Mouse (Mus musculus) bone marrow, adult 2 months (tissue): ENCODE results near the gene Otop3. TPM values are rescaled to one million over a fixed set of nuclear protein-coding genes. Genes with fewer than 3 reads are reported as not detected.

Source experiments
- H3K27ac ChIP-seq: fragments of 200-500 bp; 2 replicates; pipeline ENCODE4 v1.5.1; 2012; ENCODE audit warnings: low read depth, mild to moderate bottlenecking, control low read depth, inconsistent platforms, low read length; ENCODE audit not compliant: control insufficient read depth, poor library complexity, insufficient read depth
- H3K4me1 ChIP-seq: fragments of 200-500 bp; 2 replicates; pipeline ENCODE4 v1.6.1; 2011; ENCODE audit warnings: low read length; ENCODE audit not compliant: control insufficient read depth, insufficient read depth
- H3K4me3 ChIP-seq: fragments of 200-500 bp; replicated peaks from 2 replicates; pipeline ENCODE3; 2011; ENCODE audit warnings: mild to moderate bottlenecking, low read depth, low read length, control low read depth; ENCODE audit not compliant: control insufficient read depth
- CTCF ChIP-seq: fragments of 200-500 bp; IDR thresholded peaks from 2 replicates; pipeline ENCODE4 v1.5.1; 2011; ENCODE audit warnings: low read length, control low read depth; ENCODE audit not compliant: control insufficient read depth, insufficient read depth
- POLR2A ChIP-seq: fragments of 200-500 bp; IDR thresholded peaks from 2 replicates; pipeline ENCODE4 v1.6.1; 2011; ENCODE audit warnings: low read depth, mild to moderate bottlenecking, control low read depth, low read length, borderline replicate concordance; ENCODE audit not compliant: control insufficient read depth
- WGBS: fragments of 180-500 bp; shearing (Covaris S2); methylation state at CpG from one replicate; pipeline ENCODE4 v1.1.7; 2018; 5-methylcytosine and 5-hydroxymethylcytosine counted together
- polyA plus RNA-seq: library from polyadenylated mRNA; stranded (reverse); fragments of >200 nt; gene quantifications from 2 replicates; pipeline ENCODE4 v1.2.4, GENCODE M21; 2011; ENCODE audit warnings: low replicate concordance; ENCODE audit not compliant: missing spikeins, insufficient read depth, insufficient read length

The Otop3 gene
- polyA plus RNA-seq, 1 experiment = not detected

GRCm38 (mm10) chr11:115373805-115374694 lies 39.5 kb downstream of the Otop3 start:
- TF ChIP-seq POLR2A (0 out of 2 replicates have a peak, but pooled peaks have one; percentile 20), CTCF (no peak)
- no peaks in the 10 kb centered on the region for H3K4me1 ChIP-seq
- H3K27ac ChIP-seq = no peak overlapping the region
- WGBS = 3% methylated on average over 30 of the region's 30 CpGs
- H3K4me3 ChIP-seq = no peak overlapping the region

DNA sequence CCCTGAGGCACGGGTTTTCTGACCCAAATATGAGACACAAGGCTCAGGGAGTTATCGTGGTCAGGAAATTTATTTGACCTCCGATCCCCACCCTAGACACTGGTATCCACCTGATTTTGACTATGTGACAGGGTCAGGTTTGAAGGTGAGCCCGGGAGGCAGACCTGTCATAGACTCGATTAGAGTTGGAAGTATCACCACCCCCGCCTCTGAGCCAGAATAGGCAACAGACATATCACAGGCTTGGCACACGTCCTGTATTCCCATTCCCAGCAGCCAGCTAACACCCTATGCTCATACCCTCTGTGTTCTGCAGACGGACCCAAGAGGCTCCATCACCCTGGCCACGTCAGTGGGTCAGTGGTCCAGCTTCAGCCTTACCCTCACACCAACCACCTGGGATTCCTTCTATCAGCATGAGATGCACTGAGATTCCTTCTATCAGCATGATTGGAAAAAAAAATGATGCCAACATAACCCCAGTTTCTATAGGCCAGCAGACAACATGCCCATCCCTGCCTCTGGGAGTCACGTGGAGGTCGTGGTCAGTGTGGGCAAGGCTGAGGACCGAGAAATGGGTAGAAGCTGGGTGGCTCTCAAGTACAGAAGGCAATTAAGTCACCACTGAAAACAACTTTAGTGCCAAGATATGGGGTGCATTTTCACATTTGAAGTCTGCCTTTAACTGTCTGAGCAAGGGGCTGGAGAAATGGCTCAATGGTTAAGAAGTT lies 40.3 kb downstream of the Otop3 start:
- TF ChIP-seq POLR2A (no peak), CTCF (no peak)
- Histone ChIP-seq H3K27ac (no peak overlapping the region), H3K4me1 (no peaks in the 10 kb centered on the region), H3K4me3 (no peak overlapping the region)
- WGBS = 51% methylated on average over 12 of the region's 12 CpGs

DNA sequence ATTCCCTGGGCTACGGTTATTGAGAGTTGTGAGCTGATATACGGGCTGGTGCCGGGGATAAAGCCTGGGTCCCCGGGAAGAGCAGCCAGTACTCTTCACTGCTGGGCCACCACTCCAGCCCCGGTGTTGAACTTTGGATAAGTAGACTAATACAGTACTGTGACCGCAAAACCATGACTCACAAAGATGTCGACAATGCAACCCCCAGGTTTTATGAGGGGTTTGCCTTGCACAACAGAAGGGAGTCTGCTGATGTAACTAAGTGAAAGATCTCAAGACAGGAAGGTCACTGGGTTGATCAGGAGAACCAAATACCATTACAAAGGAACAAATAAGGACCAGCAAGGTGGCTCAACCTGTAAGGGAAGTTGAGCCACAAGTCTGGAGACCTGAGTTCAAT lies 42.2 kb downstream of the Otop3 start:
- no peak overlapping the region for H3K4me3 ChIP-seq
- H3K27ac ChIP-seq = no peak overlapping the region
- TF ChIP-seq POLR2A (no peak), CTCF (no peak)
- WGBS = 53% methylated on average over 7 of the region's 7 CpGs
- no peaks in the 10 kb centered on the region for H3K4me1 ChIP-seq

DNA sequence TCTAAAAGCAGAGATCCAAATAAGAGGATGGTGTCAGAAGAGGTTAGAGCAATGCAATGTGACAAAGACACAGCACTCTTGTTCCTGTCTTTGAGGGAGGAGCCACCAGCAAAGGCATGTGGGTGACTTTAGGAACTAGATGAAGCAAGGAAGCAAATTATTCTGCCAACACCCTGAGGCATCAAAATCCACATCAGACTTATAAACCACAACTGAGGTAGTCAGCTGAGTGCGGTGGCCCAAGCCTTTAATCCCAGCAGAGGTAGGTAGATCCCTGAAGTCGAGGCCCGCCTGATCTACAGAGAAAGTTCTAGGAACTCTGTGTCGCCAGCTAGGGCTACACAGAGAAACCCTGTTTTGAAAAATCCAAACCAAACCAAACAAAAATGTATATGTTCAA lies 42.7 kb downstream of the Otop3 start:
- 84% methylated on average over 4 of the region's 4 CpGs for WGBS
- H3K4me3 ChIP-seq = no peak overlapping the region
- no peak for TF ChIP-seq POLR2A

GRCm38 (mm10) chr11:115377854-115378253 lies 43.3 kb downstream of the Otop3 start:
- WGBS = 77% methylated on average over 7 of the region's 7 CpGs
- Histone ChIP-seq H3K27ac (no peak overlapping the region), H3K4me1 (no peaks in the 10 kb centered on the region), H3K4me3 (no peak overlapping the region)
- no peak for TF ChIP-seq POLR2A
- no peak for TF ChIP-seq CTCF

More for the DNA sequence above, 42.7 kb downstream of the Otop3 start:
- no peaks in the 10 kb centered on the region for H3K4me1 ChIP-seq
- H3K27ac ChIP-seq = no peak overlapping the region

- Histone ChIP-seq H3K4me3 (no peak overlapping the region), H3K4me1 (no peaks in the 10 kb centered on the region), H3K27ac (no peak overlapping the region)
- TF ChIP-seq POLR2A = no peak
- TF ChIP-seq CTCF = no peak
- 65% methylated on average over 9 of the region's 9 CpGs for WGBS
Observed at GRCm38 (mm10) chr11:115381276-115381675, 46.7 kb downstream of the Otop3 start.

DNA sequence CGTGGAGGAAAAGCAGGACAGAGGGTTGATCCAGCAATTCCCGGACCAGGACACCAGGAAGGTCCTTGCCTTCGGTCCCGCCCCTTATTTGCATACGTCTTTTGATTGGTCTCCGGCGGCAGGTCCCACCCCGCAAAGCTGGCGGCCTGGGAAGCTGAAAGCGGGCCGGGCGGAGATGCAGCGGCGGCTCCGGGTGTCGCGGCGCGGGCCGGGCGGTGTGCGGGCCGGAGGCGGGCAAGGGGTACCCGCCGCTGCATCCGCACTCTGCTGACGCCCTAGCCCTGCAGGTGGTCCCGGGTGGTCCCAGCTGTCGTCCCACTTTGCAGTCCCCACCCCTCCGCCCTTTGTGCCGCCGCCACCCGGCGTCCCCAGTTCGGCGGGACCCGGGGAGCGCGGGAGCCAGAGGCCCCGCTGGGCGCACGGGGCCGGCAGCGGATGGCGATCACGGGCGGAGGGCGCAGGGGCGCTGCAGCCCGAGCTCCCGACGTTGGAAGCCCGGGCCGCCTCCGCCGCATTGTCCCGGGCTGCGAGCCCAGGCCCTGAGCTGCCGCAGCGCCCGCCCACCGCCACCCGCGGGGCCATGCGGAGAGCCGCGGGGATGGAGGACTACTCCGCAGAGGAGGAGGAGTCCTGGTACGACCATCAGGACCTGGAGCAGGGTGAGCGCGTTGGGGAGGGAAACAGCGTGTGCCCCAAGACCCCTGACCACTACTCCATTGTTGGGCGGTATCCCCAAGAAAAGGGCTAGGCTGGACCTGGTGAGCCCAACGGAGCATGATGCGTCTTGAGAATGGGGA lies 47.4 kb downstream of the Otop3 start, which contains the start of gene Cdr2l:
Cdr2l (plus strand) TSS at position 174 of the 797 bp plus-strand sequence.
- H3K4me3 ChIP-seq = no peak within 1 kb of the TSS
- WGBS = 2% methylated on average over 76 of the region's 76 CpGs
- no peak; the same call in 1 of the 2 replicates for TF ChIP-seq POLR2A
- no peak for TF ChIP-seq CTCF
- H3K4me1 ChIP-seq = no peaks in the 10 kb centered on the region
- peak within 1 kb of the TSS; percentile 16; the same call in 1 of the 2 replicates for H3K27ac ChIP-seq

GRCm38 (mm10) chr11:115382891-115383290 lies 48.4 kb downstream of the Otop3 start:
- H3K4me1 ChIP-seq = no peaks in the 10 kb centered on the region
- H3K27ac ChIP-seq = no peak overlapping the region
- 57% methylated on average over 5 of the region's 5 CpGs for WGBS
- no peak overlapping the region for H3K4me3 ChIP-seq
- TF ChIP-seq POLR2A (no peak), CTCF (no peak)
